Mouse (Mus musculus): Measurements from ENCODE around the gene Sema6d.

DNA sequence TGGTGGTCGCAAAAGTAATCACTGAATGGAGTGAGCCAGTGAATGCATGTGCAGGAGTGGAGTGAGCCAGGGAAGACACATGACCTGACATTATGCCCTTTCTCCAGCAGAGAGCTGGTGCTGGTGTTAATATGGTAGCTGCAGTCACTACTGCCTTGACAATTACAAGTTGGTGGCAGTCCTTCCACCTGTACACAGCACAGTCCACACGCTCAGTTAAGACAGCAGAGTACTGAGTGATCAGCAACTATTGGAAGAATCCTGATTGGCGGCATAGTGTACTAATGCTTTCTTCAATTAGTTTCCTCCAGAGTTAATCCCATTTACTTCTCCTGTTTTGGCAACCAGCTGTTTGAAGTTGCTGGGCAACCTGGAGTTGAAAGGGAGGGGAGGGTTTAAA lies 81.9 kb downstream of the Sema6d start:
- TF ChIP-seq CTCF (IDR thresholded peaks at IDR 0.05; ENCODE audit: control insufficient read depth, insufficient read depth, insufficient read length) (no peak), FOSL1 (IDR thresholded peaks at IDR 0.05; ENCODE audit: insufficient read depth, low read length, poor library complexity, severe bottlenecking) (no peak), MAX (IDR thresholded peaks at IDR 0.05) (no peak), USF1 (IDR thresholded peaks at IDR 0.05; ENCODE audit: low read depth) (no peak), CEBPB (IDR thresholded peaks at IDR 0.05; ENCODE audit: low read depth) (no peak)

Measured in C2C12 (cell line).